Mouse (Mus musculus): Measurements from ENCODE around the gene Uqcrq.

DNA sequence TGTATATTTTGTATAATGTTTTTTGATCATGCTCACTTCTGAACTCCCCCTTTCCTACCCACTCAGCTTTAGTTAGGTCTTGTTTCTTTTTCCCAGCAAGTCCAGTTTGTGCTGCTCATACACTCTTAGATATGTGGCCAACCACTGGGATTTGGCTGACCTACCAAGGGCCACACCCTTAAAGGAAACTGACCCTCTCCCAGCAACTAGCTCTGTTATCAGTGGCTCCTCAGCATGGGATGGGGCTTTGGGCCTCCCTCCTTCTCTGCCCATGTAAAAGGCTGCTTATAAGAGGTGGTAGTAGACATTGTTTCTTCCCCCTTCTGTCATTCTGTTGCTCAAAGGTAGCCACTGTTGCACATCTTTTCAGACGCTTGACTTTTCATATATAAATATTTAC, 51.7 kb downstream of the Uqcrq start:
- TF ChIP-seq POLR2A (IDR thresholded peaks at IDR 0.05; ENCODE audit: borderline replicate concordance, control insufficient read depth, low read depth, low read length) (no peak), CTCF (IDR thresholded peaks at IDR 0.05; ENCODE audit: control insufficient read depth, insufficient read depth, low read length) (no peak)
